Mouse (Mus musculus) brown adipose tissue, adult 24 weeks (tissue): ENCODE data around the gene Rasl2-9. TPM values are rescaled to one million over a fixed set of nuclear protein-coding genes. Genes with fewer than 3 reads are reported as not detected.

Source experiments
- H3K27ac ChIP-seq: fragments of 200-500 bp; replicated peaks from 2 replicates; pipeline ENCODE4 v1.5.1; 2012; ENCODE audit warnings: low read depth, mild to moderate bottlenecking, low read length
- H3K4me1 ChIP-seq: fragments of 200-500 bp; 2 replicates; pipeline ENCODE4 v1.6.1; 2012; ENCODE audit warnings: low read length, mixed read lengths; ENCODE audit not compliant: control insufficient read depth, insufficient read depth, insufficient read length
- H3K4me3 ChIP-seq: fragments of 200-500 bp; 2 replicates; pipeline ENCODE4 v1.5.1; 2012; ENCODE audit warnings: low read depth, mild to moderate bottlenecking, low read length, moderate library complexity; ENCODE audit not compliant: insufficient read depth
- polyA plus RNA-seq: library from polyadenylated mRNA; stranded (reverse); fragments of >200 nt; gene quantifications from 2 replicates; pipeline ENCODE4 v1.2.4, GENCODE M21; 2012; ENCODE audit not compliant: missing spikeins, insufficient read depth, insufficient read length

Rasl2-9 gene
- polyA plus RNA-seq, 1 experiment: 7.6 TPM

DNA sequence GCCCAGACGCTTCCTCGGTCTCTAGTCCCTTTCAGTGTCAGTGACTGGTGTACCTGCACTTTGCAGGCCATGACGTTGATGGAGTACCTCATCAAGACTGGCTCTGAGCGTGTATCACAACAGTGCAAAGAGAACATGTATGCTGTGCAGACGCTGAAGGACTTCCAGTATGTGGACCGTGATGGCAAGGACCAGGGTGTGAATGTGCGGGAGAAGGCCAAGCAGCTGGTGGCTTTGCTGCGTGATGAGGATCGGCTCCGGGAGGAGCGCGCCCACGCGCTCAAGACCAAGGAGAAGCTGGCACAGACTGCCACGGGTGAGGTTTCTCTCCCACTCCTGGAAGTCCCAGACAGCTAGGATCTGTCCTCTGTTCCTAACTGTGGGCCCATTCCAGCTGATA, 35.9 kb downstream of the Rasl2-9 start:
- H3K4me1 ChIP-seq: peaks cover 7% of the 10 kb centered on the region; the same call in 1 of the 2 replicates
- H3K27ac ChIP-seq: no peak overlapping the region
- H3K4me3 ChIP-seq: no peak overlapping the region

DNA sequence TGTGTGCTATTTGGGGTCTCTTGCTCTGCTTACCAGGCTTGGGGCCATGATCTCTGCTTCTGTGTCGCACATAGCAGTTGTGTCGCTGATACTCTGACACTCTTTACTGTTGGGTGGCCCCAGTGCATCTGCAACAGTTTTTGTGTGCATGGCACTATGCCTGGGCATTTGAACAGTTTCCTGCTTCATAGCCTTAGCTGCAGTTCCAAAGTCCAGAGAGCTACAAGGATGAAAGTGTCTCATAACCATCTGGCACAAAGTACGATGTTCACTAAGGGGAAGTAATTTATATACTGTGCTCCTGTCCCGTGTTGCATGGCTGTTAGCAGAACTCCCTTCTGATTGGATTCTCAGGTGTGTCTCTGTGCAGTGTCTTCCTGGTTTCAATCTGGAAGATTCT, 37.9 kb downstream of the Rasl2-9 start:
- no peak overlapping the region for H3K4me3 ChIP-seq
- H3K4me1 ChIP-seq: peaks cover 18% of the 10 kb centered on the region
- H3K27ac ChIP-seq: no peak overlapping the region

DNA sequence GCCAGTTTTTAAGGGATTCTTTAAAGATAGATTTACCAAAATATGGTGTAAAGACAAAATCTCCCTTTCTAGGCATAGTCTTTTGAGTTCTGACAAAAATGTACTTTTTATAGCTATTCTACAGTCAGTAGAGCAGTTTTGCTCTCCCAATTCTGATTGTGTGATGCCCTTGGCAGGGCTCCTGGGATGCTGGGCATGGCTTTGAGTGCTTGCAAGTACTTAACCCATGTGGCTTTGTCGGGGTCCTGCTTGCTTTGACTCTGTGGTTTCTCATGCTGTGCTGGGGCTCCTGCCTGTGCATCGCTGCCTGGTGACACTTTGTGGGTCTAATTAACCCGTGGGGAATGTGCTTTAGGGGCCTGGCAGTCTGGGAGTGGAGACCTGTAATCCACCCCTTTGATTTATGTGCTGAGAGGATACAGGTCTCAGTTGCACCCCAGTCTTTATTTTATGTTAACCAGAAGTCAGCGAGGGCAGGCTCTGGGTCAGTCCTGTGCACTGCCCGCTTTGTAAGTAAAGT, 38.8 kb downstream of the Rasl2-9 start:
- Histone ChIP-seq H3K4me3 (no peak overlapping the region), H3K27ac (no peak overlapping the region), H3K4me1 (peaks cover 24% of the 10 kb centered on the region)

DNA sequence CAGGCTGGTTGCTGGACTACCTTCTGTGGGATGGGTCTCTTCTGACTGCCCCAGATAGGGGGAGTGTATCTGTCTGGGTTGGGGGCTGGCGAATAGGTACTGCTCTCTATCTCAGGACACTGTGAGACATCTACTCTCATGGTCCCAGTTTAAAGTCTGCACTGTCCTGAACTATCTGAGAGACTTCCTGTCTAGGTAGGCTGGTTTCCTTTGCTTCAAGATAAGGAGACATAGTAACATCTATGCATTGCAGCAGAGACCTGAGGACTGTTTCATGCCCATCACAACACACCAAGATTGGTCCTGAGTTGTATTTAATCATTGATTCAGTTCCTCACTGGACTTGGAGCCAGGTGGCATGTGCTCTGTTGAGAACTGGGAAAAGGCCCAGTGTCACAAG, 40.2 kb downstream of the Rasl2-9 start:
- peaks cover 29% of the 10 kb centered on the region for H3K4me1 ChIP-seq
- no peak overlapping the region for H3K4me3 ChIP-seq
- H3K27ac ChIP-seq: no peak overlapping the region

DNA sequence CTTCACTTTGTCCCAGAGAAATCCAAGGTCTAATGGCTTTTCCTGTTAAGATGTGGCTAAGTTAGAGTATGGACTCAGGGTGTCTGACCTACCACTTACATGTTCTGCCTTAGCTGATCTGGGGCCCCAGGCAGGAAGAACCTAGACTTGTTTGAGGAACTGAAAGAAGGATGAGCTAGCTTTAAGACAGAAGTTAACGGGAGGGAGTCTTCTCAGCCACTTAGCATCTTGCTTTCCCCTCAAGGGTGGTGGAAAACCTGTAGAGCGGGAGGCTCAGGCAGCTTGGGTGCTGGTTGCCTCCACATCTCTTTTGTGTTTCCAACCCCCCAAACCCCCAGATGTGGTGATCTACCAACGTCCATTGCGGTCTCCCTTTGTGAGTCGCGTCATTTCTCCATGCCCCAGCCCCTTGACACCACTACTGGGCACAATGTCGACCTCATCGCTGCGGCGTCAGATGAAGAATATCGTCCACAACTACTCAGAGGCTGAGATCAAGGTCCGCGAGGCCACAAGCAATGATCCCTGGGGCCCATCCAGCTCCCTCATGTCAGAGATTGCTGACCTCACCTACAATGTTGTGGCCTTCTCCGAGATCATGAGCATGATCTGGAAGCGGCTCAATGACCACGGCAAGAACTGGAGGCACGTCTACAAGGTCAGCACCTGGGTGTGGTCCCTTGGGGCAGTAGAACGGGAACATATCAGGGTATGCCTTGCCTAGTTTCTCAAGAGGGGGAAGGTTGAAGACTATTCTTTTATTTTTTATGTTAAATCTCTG, 42.2 kb downstream of the Rasl2-9 start:
- Histone ChIP-seq H3K27ac (peak overlapping the region; percentile 64), H3K4me1 (peaks cover 27% of the 10 kb centered on the region), H3K4me3 (peak overlapping the region; percentile 32)

DNA sequence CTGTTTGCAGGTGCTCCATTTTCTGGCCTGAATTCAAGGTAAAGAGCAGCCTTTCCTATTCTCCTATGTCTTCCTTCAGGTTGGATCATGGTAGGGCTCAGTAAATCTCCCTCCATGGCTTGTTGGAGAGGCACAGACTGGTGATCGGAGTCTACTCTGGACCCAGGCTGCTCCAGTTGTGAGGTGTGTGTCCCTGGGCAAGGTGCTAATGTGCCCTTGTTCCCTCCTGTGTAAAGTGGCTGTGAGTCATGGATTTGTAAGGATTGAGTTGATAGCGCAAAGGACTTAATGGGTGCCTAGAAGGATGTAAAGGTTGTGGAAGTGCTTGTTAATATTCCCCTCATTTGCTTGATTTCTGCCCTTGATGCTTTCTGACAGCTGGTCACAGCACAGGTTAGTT, 43.8 kb downstream of the Rasl2-9 start:
- 0 out of 2 replicates have a peak overlapping the region, but pooled peaks have one; percentile 1 for H3K27ac ChIP-seq
- H3K4me3 ChIP-seq: peak overlapping the region; percentile 47; the same call in 1 of the 2 replicates
- peaks cover 27% of the 10 kb centered on the region for H3K4me1 ChIP-seq

DNA sequence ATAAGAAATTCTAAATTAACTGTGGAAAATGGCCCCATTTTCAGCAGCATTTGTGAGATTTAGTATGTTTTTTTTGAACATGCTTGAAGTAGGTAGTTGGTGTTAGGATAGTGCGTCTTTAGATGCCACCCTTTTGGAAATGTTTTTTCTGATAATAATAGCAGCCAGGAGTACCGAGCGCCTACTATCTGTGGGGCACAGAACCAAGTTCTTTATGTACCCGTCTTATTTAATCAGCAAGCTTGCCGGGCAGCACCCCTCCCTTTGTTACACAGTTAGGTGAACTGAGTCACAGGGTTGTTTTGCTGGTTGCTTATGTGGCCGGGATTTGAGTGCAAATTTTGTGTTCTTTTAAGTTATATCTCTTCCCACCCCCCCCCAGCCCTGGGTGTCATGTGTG, 44.5 kb downstream of the Rasl2-9 start:
- peaks cover 27% of the 10 kb centered on the region for H3K4me1 ChIP-seq
- no peak overlapping the region for H3K27ac ChIP-seq
- peak overlapping the region; percentile 47 for H3K4me3 ChIP-seq

DNA sequence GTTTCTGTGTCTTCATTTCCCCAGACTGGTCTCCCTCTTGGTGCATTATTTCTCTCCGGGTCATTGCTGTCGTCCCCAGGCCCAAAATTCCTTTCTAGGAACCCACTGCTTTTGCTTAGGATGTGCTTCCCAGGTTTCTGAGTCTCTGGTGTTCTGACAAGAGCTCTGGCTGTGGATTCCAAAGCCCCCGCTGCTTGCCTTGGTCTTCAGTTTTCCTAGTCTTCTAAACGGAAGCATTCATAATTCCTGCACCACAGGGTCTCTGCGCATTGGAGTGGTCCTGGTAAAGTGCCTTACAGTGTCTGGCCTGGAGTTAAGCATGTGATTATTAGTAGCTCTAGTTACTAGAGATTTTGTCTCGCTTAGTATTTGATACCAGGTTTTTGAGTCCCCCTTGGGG, 44.9 kb downstream of the Rasl2-9 start:
- H3K27ac ChIP-seq: peak overlapping the region; percentile 83
- H3K4me3 ChIP-seq: peak overlapping the region; percentile 86
- peaks cover 27% of the 10 kb centered on the region for H3K4me1 ChIP-seq

DNA sequence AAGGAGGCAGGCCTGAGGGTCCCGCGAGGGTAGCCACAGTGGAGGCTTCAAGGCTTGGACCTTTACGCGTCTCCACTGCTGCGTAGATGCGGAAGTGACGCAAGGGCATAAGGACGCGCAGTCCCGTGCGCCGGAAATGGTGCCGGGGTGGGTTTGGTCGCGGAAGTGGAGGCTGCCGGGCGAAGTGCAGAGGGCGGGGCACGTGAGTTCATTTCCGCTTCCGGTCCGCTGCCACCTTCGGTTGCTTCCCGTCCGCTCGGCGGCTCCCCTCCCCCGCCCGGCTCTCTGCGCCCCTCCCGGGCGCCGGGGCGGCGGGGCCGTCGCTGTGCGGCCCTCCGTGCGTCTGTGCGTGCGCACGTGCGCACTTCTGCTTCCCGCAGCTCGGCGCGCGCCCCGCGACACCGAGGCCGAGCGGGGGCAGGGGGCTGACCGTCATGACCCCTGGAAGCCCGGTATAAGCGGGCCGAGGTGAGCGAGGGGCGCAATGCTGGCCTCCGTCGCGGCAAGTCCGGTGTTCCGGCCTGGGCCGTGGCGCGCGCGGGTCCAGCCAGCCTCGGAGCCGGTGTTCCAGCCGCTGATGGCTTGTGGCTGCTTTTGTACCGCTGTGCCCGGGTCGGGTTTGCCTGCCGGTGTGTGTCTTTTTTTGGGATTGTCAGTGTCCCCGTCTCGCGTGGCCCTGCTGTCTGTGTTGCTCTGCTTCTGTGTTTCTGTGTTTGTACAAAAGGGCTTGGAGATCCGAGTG, 45.6 kb downstream of the Rasl2-9 start, which contains the start of gene Epn1:
Gene Epn1, plus strand, starts transcription at position 226 of the 742 bp plus-strand sequence.
- peak within 1 kb of the TSS; percentile 86 for H3K4me3 ChIP-seq
- H3K4me1 ChIP-seq: peaks cover 27% of the 10 kb centered on the region
- H3K27ac ChIP-seq: peak within 1 kb of the TSS; percentile 88

DNA sequence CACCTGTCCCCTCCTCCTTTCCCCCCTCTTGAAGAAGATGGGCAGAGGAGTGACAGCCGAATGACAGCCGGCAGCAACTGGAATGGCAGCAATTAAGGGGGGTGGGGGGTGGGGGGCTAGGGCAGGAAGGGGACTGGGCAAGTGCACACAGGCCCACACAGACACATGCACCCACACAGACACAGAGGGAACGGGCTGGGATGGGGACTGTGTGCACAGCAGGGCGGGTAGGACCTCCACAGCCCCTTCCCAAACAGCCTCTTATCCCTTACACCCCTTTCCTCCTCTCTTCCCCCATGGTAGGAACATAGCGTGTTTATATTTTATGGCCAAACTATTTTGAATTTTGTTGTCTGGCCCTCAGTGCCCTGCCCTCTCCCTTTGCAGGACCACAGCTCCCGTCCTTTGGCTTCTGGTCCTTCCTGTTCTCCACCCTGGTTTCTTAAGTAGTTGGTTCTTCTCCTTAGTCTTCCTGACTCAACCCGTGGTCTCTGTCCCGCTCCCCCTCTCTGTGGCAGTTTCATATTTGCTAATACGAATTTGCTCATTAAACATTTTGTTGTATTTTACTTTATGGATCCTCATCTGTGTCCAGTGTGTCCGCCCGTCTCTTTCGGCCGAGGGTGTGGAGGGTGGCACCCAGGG, 46.3 kb downstream of the Rasl2-9 start:
- H3K27ac ChIP-seq: peak overlapping the region; percentile 88
- H3K4me3 ChIP-seq: peak overlapping the region; percentile 71
- peaks cover 23% of the 10 kb centered on the region for H3K4me1 ChIP-seq

DNA sequence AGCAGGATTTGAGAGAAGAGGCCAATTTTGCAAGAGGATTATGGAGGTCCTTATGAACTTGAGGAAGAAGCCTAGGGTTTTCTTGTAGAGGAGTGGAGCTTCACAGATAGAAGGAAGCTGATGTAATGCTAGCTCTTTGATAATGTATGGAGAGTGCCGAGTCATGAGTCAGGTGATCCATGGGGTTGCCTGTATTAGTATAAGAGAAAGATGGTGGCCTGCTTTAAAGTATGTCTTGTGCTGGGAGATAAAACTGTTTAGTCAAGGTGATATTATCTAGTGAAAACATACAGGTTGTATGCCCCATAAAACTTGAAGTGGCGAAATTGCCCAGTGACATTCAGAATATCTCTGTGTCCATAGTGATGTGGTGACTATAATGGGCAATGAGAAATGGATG, 48.8 kb downstream of the Rasl2-9 start:
- H3K27ac ChIP-seq: no peak overlapping the region
- H3K4me1 ChIP-seq: peaks cover 7% of the 10 kb centered on the region
- no peak overlapping the region for H3K4me3 ChIP-seq

DNA sequence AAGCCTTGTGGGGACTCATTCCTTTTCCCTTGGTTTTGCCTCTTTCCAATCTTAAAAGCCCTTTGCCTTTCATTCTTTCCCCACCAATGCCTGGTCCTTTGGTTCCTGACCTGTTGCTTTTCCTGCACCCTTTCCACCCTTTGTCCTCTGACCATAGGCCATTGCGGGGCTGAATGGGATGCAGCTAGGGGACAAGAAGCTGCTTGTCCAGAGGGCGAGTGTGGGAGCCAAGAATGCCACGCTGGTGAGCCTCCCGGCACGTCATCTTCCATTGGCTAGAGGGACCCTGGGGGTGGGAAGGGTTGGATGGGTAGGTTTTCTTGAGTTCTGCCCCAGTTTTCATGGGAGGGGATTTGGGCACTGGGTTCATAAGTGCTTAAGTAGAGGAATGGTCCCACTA, 50.8 kb downstream of the Rasl2-9 start:
- Histone ChIP-seq H3K4me1 (no peaks in the 10 kb centered on the region), H3K4me3 (no peak overlapping the region), H3K27ac (no peak overlapping the region)
